Mouse (Mus musculus) lung, postnatal 14 days (tissue): Measurements from ENCODE around the gene Gm10762.

ENCODE experiments used
- DNase-seq: peaks from one replicate; pipeline ENCODE4 v3.0.0; 2021

Gm10762 gene

GRCm38 (mm10) chr2:128967661-128968441, at the start of gene Gm10762:
Gm10762 (minus strand) TSS chr2:128967725.
- DNase-seq = peak; percentile 82

- peak; percentile 19 for DNase-seq
Observed at GRCm38 (mm10) chr2:129008867-129009266, 41.3 kb upstream of the Gm10762 start.

- DNase-seq = no peak
Observed at GRCm38 (mm10) chr2:129006194-129006749, 38.7 kb upstream of the Gm10762 start.

DNA sequence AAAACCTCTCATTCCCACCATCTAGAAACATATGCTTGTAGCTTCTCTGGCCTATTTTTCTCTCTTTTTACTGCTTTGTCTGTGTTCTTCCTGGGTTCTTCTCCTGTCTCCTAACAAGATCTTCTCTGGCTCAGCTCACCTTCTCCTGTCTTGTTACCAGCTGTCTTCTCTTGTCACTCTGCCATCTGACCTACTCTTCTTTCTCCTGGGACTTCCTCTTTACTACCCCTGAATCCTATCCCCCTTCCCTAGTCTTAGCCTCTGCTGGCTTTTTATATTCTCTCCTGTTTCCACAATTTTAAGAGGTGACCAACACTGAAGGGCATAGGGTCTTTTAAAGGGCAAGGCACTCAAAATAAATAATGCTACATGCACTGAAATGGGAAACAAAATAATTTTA, 37.3 kb upstream of the Gm10762 start:
- no peak for DNase-seq

DNA sequence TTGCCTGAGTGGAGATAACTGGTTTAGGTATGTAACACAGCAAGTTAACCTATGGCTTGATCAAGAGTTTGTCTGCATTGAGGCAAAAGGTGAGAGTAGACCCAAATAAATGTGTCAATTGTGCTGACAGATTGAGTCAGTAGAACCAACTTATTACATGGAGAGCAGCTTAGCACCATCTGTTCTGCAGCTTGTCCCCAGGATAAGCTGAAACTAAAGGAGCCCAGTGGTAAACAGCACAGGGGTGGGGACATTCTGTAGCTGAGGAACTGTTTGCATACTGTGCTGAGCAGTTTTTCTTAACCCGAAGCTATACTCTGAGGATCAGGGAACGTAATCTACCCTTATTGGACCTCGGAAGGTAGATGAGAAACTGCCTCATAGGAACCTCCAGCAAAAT, 17.2 kb upstream of the Gm10762 start:
- no peak for DNase-seq

GRCm38 (mm10) chr2:128975572-128975971, 8.0 kb upstream of the Gm10762 start:
- DNase-seq = no peak

DNA sequence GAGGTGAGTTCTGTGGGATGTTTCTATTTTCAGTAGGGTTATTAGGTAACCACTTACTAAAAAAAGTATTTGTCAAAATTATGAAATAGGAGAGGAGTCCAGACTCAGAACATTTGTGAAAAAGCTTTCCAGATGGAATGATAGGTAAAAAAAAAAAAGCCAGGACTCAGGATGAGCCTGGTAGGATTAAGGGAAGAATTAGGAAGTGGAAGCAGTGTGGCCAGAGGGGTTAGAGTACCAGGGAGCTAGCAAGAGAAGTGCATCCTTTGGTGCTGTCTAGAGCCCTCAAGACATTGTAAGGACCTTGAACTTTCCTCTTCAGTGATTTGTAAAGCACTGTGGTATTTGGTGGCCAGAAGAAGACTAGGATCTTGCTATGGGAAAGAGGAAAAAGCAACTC, 4.8 kb upstream of the Gm10762 start:
- DNase-seq = no peak

GRCm38 (mm10) chr2:128968475-128969083, 1.1 kb upstream of the Gm10762 start:
- no peak for DNase-seq

DNA sequence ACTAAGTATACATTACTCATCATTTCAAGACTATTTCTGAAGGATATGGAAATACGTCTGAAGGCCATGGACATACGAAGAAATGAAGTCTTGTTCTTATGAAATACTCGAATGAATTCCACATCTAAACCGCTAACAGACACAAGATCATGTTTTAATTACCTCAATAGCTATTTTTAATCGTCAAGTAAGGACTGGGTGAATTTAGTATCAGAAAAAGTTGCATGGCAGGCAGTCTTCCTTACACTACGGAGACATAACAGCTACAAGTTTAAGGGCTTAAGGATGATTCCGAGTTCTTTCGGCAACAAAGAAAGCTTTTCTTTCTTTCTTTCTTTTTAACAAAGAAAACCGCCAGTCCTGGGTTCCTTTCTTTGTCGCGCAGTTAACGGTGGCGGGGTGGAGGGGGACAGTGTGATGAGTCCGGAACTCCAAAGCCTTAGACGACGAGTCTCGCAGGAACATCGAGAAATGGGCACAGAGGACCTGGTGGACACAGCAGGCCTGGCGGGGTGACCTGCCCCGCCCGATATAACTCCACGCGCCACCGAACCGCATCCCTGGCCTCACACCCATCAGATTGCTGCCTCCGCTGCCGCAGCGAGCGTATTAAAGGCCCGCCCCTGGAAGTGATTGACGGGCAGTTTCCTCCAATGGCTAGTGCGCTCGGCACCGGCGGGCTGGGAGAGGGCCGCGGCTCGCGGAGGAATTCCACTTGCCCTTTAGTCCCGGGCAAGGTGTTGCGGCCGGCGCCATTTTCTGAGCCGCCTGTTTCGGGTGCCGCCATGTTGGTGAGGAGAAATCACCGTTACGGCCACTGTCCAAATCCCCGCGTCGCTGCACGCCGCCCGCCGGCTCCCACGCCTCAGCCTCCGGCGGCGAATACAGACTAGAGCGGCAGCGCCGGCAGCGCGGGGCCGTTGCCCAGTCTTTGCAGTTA, 614 bp downstream of the Gm10762 start, which contains the start of gene Zc3h6:
Gene Zc3h6, plus strand, starts transcription at position 762 of the 940 bp plus-strand sequence.
- peak; percentile 99 for DNase-seq

GRCm38 (mm10) chr2:128966236-128966635, 1.3 kb downstream of the Gm10762 start:
- no peak for DNase-seq

- DNase-seq = no peak
Observed at GRCm38 (mm10) chr2:128965505-128966105, 1.9 kb downstream of the Gm10762 start.

DNA sequence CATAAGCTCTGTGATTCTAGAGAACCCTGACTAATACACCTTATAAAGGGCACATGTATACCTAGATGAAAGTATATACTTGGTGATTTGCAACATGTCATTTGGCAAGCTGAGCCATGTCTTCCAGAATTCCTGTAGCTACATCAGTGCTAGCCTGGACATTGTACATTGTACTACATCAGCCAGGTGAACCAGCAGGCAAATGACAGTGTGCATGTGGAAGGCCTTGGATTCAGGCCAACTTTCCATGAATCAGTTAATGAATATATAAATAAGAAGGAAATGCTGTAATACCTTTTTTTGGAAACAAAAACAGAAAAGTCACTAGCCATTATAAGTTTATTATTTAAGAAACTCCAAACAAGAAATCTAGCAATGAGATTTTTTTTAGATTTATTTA, 13.3 kb downstream of the Gm10762 start:
- no peak for DNase-seq

DNA sequence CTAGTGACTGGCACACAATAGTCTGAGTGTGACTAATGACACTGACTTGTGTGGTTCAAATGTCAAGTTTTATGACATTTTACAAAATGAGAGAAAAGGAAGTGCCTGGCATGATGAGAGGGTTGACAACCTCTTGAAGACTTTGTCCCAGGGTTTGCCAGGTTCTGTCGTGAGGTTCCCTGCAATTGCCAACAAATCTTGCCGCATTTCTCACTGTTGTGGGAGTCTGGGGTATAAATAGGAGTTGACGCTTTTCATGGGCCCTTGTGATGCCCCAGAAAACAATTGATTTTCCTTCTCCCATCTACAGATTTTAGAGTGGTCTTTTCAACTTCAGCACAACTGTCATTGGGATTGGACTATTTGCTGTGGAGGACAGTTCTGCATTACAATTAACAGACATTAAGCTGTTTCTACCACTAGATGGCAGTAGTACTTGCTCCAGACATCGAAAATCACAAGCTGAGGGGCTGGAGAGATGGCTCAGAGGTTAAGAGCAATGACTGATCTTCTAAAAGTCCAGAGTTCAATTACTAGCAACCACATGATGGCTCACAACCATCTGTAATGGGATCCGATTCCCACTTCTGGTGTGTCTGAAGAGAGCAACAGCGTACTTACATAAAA, 19.4 kb downstream of the Gm10762 start:
- DNase-seq = peak; percentile 21

DNA sequence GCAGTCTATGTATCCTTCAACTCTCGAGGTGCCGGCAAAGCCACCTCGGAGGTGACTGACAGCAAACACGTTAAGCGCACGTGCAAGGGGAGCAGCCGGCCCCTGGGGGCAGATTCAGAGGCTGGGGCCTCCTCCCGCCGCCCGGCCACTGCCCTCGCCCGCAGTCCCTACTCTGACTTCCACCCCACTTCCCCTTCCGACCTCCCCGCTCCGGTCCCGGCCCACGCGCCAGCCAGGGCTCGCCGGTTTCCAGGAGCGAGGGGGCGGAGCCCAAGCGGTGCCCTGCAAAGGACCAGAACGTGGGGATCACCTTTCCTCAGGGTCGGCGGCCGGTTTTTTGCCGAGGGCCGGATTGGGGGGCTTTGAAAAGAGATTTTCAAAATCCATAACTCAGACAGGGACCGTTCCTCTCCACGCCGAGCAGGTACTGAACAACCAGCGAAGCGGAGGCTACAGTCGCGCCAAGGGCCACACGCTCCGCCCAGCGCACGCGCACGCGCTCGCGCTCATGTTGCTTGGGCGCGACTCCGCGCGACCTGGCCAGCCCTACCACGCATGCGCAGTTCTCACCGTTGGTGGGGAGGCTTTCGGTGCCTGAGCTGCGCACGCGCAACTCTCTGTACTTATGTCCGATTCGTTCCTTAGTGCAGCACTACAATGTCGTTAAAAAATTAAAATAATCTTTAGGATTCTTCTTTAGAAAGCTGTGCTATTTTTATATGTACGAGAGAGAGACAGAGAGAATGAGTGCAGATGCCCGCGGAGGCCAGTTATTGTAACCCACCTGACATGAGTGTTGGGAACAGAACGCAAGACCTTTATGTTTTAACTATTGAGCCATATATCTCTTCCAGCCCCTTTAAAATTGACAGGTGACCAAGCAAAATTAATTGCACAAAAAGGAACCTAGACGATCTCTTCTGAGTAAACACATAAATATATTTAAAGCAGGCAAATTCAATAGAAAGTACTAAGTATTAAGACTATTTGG, 23.7 kb downstream of the Gm10762 start, which contains the start of gene Zc3h8:
Gene Zc3h8, minus strand, starts transcription at position 540 of the 991 bp plus-strand sequence.
- DNase-seq = peak; percentile 98

- no peak for DNase-seq
Observed at GRCm38 (mm10) chr2:128936256-128936655, 31.3 kb downstream of the Gm10762 start.

DNA sequence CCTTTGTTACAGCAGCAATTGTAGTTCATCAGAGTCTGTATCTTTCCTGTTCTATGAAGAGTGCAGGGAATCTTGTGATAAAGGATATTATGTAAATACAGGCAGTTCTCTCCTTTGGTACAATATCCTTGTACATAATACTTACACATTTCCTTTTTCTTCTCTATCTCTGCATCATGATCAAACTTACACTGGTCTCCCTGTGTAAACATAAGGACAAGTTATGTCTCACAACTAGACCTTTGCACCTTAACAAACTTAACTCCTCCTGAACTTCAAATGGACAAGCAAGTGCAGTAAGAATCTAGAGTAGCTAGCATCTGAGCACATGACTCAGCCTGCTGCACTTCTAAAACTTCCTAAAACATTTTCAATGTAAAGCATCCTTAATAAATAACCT, 36.8 kb downstream of the Gm10762 start:
- DNase-seq = no peak

DNA sequence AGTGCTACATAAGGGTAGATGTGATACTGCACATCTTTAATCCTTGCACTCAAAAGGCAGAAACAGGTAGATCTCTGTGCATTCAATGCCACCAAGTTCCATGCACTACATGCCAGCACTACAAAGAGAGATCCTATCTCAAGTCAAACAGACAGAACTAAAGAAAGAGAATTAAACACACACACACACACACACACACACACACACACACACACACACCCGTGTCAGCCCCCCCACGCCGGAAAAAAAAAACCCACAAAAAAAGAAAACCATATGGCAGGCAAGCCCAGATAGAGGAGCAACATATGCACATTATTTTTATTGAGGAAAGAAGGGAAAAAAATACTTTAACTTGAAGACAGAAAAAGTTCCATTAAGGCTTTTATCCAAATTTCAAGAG, 39.1 kb downstream of the Gm10762 start:
- DNase-seq = no peak

- no peak for DNase-seq
Observed at GRCm38 (mm10) chr2:128924799-128925198, 42.7 kb downstream of the Gm10762 start.
